Mouse (Mus musculus): ENCODE measurements at regions not wholly inside any gene's neighbourhood (a gene's known extent, or its start where the extent isn't known, plus 50 kb on each side); places are given as distances from the start of the nearest gene placed in this dataset.

DNA sequence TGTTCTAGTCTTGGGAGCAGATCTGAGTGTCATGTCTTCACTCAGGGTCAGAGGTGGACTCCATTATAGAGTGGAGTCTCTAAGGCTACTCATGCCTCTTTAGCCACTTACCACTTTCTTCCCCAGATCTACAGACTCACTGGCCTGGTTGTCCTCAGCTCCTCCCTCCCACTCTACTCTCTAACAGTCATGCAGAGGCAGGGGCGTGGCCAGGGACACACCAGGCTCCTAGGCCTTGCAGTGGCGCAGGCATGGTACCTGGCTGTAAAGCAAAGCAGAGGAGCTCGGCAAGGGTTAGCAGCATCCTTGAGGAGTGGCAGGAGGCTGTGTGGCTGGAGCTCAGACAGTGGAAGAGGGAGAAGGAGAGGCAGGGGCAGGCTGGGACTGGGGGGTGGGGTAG is 132.4 kb downstream of the Matn1 start:
- ATAC-seq (replicated peaks; ENCODE audit: insufficient number of reproducible peaks, low FRiP score, low TSS enrichment, poor library complexity, severe bottlenecking): no peak

DNA sequence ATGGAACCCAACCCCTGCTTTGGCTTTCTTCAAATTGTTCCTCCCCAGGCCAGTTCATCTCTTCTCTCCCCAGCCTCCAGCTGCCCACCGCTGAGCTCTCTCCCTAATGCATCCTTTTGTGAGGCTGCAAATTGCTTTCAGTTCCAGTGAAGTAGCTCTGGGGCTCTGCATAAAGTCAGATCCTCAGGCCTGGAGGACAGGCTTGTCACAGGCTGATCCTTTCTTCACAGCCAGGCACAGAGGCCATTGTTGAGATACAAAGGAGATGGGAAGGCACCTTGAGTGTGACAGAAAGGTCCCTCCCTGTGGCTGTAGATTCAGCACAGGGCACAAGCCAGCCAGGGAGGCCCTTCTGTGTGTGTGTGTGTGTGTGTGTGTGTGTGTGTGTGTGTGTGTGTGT is 135.9 kb downstream of the Matn1 start:
- no peak for ATAC-seq (replicated peaks; ENCODE audit: insufficient number of reproducible peaks, low FRiP score, low TSS enrichment, poor library complexity, severe bottlenecking)

DNA sequence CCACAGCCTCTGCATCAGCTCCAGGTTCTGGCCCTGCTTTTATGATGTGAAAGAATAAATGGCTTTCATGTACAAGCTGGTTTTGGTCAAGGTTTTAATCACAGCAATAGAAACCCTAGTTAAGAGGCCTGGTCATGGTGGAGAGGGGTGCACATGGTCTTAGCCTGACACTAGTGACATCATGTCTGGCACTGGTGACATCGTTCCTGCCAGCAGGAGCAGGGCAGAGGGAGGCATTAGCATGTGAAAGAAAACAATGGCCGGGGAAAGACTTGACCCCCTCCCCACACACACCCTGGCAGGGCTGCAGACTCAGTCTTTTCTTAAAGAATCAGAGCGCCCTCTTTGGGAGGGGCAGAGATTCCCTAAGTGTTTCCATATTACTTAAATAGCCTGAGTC is 139.2 kb downstream of the Matn1 start:
- no peak for ATAC-seq (replicated peaks; ENCODE audit: insufficient number of reproducible peaks, low FRiP score, low TSS enrichment, poor library complexity, severe bottlenecking)

DNA sequence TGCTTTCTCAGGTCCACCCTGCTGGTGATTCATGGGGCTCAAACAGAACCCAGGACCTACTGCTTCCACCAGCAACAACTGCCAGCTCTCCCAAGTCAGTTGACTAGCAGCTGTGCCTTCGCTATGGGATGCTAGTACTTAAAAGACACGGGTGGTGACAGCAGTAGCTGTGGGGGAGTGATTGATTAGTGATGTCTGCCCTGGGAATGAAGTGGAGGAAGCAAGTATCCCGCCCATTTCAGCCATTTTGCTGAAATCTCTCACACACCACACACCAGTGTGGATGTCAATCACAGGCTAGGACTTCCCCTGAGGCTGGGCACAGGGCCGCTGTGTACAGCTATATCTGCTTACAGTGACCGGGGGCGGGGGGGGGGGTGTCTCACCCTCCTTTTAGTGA is 153.2 kb downstream of the Matn1 start:
- ATAC-seq (replicated peaks; ENCODE audit: insufficient number of reproducible peaks, low FRiP score, low TSS enrichment, poor library complexity, severe bottlenecking): no peak

DNA sequence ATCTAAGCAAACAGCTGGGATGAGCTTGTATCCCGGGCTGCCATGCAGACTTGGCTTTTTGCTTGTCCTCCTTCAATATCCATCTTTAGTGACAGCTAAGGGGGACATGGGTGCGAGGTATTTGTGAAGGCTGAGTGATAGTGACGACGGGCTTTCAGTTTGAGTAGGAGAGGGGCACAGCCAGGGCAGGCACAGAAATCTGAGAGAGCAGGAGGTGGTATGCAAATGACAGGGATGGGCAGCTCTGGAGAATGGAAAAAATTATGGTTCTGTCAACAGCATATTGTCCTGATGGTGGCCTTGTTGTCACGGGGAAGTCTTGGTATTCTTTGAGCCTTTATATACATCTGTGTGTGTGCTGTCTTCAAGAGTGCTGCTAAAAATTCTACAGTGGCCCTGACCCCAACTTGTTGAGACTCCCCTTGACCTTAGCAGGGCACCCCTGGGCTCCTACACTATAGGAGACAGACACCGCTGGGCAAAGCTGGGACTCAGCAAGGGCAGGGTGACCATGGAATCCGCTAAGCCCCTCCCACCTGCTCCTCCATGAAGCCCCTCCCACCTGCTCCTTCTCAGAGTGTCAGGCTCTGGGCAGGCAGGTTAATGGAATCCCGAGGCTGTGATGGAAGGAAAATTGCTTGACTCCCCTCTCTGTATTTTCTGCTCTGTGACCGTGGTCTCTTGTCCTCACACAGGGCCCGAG is 156.1 kb downstream of the Matn1 start:
- no peak for ATAC-seq (replicated peaks; ENCODE audit: insufficient number of reproducible peaks, low FRiP score, low TSS enrichment, poor library complexity, severe bottlenecking)

DNA sequence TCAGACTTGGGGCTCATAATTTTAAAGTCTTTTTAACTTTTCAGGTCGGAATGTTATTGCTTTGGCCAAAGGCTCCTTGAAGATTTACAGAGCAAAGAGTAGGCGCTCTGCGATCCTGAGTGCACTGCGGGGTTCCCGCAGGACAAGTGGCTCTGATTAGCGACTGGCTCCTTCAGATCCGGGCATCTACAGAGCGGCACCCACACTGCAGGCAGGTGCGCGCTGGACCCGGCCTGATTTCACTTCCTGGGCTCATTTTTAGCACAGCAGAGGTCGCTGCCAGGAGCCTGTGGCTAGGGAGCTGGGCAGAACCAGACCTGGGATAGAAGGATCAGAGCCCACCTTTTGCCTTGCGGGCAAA is 156.6 kb downstream of the Matn1 start:
- no peak for ATAC-seq (replicated peaks; ENCODE audit: insufficient number of reproducible peaks, low FRiP score, low TSS enrichment, poor library complexity, severe bottlenecking)

DNA sequence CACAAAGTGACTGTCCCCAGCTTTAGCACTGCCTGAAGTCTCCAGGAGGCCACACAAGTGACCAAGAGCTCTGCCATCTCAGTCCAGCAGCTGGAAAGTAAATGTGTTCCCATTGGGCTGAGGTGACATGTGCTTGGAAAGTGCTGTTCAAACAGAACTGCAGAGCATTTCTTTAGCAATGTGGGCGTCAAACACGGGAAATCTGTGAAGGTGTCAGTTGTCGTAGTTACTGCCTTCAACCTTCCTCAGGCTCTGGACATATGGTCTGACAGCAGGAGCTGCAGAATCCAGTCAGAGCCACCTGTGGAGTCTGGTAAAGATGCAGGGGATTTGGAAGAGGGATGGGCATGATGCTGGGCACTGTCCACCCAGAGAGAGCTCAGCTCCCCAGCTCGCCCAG is 158.0 kb downstream of the Matn1 start:
- no peak for ATAC-seq (replicated peaks; ENCODE audit: insufficient number of reproducible peaks, low FRiP score, low TSS enrichment, poor library complexity, severe bottlenecking)

DNA sequence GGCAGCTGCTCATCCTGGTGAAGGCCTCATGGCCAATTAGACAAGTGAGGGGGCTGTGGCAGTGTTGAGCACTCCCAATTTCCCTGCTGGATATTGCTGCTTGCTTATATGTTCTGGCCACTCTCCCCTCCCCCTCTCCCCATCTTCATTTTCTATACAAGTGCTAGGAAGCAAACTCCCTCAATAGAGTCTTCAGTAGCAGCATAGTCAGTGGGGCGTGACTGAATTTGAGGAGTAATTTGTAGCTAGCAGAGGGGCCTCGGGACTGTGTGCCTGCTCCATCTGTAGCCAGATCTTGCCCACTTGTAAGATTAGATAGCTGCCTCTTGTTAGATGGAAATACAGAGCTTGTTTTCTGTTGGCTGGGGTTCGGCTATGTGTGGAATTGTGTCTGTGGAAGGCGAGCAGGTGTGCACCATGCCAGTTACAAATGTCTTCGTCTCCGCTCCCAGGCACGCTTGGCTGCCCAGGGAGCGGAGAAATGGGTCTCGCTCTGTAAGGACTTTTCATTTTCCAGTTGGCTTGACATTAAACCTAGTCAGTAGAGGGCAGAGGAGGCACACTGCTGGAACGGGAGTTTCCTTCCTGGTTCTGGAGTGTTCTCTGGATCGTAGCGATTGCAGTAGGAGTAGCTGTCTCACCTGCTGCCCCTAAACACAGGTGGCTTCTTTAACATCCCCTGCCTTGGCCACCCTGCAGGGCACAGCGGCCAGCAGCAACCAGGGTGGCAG is 163.1 kb downstream of the Matn1 start:
- no peak for ATAC-seq (replicated peaks; ENCODE audit: insufficient number of reproducible peaks, low FRiP score, low TSS enrichment, poor library complexity, severe bottlenecking)

DNA sequence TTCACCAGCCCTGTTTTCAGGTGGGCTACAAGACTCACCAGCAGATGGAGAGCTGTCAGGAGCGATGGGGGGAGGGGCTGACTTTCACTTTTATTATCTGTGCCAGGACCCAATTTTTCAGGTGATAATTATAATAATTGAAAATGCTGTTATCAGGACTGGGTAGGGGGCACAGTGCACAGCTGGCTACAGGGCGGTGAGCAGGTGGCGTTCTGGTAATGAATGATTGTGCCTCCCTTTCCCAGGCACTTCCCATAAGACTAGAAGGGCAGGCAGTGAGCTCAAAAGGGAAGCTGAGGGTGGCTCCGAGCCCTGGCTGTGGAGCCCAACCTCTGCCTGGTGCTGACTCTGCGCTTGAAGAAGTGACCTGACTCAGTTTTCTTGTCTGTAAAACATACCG is 168.4 kb downstream of the Matn1 start:
- no peak for ATAC-seq (replicated peaks; ENCODE audit: insufficient number of reproducible peaks, low FRiP score, low TSS enrichment, poor library complexity, severe bottlenecking)

DNA sequence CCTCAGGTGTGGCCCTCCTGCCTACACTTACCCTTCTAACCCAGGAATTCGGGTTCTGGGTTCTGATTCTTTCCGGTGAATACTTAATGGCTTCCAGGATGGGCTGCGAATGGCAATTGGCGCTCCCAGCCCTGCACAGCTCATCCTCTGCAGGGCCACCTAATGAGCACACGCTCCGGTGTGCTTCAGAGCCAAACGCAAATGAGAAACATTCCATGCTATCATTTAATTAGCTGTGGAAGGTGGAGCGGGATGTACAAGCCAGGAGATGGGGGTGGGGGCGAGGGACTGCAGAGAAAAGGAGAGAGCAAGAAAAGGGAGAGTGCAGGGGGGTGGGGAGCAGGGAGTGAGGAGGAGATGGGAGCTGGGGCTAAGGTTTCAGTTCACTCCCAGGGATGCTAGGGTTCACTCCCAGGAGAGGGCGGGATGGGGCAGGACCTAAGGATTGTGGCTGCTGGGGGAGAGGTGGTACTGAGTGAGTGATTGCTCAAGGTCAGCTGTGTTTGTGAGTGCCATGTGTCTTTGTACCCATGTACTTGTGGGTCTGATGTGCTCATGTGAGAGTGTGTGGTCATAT is 169.6 kb downstream of the Matn1 start:
- no peak for ATAC-seq (replicated peaks; ENCODE audit: insufficient number of reproducible peaks, low FRiP score, low TSS enrichment, poor library complexity, severe bottlenecking)

DNA sequence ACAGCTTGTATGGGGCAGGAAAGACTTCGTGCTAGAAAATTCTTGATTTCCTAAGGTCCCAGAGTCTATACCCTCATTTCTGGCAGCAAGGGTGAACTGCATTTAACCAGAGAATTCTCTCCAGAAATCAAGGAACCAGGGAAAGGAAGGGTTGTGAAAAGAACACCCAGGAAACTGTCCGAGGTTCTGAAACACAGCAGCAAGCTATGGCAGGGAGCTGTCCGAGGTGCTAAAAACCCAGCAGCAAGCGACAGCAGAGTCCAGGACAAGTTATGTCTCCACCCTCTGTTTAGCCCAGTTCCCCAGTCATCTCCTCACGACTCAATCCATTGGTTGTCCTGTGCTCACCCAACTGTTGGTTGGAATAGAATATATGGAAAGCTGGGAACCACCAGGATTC is 171.1 kb downstream of the Matn1 start:
- ATAC-seq (replicated peaks; ENCODE audit: insufficient number of reproducible peaks, low FRiP score, low TSS enrichment, poor library complexity, severe bottlenecking): no peak

DNA sequence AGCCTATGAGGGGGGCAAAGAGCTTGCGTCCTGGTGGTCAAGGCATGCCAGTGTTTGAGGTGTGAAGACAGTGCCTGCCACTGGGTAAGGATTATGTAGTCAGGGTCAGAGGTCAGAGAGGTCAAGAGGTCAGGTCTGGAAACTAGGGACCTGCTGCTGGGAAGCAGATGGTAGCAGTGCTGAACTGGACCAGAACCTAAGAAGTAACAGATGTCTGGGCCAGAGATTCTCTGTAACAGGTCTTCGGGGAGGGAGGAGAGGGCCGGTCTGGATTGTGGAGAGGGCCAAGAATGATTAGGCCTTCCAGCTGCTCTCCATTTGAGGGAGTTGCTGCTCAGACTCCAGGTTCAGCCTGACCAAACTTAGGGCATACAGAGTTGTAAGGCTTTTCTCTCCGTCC is 174.4 kb downstream of the Matn1 start:
- ATAC-seq (replicated peaks; ENCODE audit: insufficient number of reproducible peaks, low FRiP score, low TSS enrichment, poor library complexity, severe bottlenecking): no peak

DNA sequence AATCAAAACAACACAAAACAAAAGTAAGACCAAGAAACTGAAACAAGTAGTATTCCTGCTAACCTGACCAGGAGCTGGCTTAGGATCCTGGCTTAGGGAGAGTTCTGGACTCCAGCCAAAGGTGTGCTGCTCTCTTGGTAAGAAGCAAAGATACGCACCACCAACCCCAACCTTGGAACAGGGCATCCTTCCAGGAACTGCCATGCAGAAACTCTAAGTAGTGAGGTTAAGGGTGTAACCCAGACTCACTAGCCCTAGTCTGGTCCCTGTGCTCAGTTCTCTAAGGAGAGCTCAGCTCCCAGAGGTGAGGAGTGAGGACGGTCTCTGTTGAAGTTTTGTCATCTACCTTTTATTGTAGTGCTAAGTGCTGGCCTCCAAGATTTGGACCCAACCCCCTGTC is 175.4 kb downstream of the Matn1 start:
- no peak for ATAC-seq (replicated peaks; ENCODE audit: insufficient number of reproducible peaks, low FRiP score, low TSS enrichment, poor library complexity, severe bottlenecking)

DNA sequence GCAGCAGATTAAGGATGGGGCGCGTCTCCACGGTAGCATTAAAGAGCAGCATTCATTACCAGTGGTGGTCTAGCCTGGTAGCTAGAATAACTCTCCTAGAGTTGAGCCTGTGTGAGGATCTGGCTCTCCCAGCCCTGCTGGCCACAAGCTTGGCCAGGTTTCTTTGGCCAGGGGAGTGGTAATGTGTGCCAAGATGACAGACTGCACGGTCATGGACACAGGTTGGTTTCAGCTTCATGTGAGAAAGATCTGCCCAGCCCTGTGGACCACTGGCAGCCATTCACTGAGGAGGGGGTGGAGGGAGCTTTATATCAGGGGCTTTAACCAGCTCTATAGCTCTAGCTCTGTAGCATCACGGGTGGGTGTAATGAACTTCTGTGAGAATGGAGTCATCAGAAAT is 176.5 kb downstream of the Matn1 start:
- no peak for ATAC-seq (replicated peaks; ENCODE audit: insufficient number of reproducible peaks, low FRiP score, low TSS enrichment, poor library complexity, severe bottlenecking)

DNA sequence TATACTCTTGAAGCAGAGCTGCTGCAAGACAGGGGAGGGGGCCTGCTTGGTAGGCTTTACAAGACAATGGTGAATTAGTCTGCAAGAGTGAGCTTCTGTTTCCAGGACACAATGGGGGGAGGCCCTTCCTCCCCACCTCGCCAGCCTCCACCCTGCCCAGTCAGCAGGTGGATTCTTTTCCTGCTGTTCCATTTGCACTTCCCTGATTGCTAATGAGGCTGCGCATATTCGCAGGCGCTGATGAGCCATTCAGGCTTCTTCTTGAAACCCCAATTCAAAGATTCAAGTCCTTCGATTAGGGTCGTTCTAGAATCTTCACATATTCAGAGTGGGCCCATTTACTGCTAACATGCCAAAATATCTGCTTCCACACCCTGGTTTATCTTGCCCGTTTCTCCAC is 181.8 kb downstream of the Matn1 start:
- no peak for ATAC-seq (replicated peaks; ENCODE audit: insufficient number of reproducible peaks, low FRiP score, low TSS enrichment, poor library complexity, severe bottlenecking)

DNA sequence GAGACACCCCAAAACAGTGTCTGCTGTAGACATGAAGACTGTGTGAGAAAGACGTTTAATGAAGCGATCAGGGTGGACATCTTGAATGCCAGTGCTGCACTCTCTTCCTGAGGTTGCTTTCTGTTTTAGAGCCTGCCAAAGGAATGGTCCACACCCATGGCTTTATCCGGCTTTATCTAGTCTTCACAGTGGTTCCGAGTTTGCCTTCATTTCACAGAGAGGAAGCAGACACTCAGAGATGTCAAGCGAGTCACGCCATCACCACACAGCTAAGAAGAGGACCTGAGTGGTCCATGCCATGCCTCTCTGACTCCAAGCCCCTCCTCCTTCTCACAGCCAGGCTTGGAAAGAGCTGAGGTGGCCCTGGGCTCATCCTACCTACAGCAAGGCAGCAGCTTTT is 182.7 kb downstream of the Matn1 start:
- ATAC-seq (replicated peaks; ENCODE audit: insufficient number of reproducible peaks, low FRiP score, low TSS enrichment, poor library complexity, severe bottlenecking): no peak

DNA sequence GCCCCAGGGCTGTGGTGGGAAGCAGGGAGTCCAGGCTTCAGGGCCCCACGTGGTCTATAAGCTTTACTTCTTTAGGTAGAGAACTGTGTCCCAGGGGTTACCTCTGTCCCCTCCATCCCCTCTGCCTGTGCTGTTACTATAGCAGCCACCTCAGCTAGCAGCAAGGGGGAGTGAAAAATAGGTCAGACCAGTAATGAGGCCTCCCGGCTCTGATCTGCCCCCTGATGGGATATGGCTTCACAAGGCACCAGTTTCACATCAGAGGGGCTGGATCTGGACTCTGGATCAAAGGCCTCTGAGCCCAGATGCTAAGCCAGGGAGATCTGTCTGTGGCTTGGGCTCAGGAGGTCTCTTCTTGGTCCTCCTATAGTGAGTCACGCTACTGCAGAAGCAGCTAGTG is 184.5 kb downstream of the Matn1 start:
- ATAC-seq (replicated peaks; ENCODE audit: insufficient number of reproducible peaks, low FRiP score, low TSS enrichment, poor library complexity, severe bottlenecking): no peak

DNA sequence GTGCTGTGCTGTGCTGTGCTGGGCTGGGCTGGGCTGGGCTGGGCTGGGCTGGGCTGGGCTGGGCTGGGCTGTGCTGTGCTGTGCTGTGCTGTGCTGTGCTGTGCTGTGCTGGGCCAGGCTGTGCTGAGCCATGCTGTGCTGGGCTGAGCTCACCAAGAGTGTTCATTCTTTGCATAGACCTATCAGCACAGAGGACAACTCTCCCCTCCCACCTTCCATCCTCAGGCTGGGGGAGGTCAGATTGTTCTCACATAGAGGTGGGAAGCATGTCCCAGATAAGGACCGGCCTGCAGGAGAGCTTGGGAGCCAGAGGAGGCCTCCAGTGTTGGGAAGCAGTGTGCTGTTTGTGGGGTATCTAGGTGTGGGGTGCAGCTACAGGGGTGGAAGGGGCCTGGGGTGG is 188.0 kb downstream of the Matn1 start:
- ATAC-seq (replicated peaks; ENCODE audit: insufficient number of reproducible peaks, low FRiP score, low TSS enrichment, poor library complexity, severe bottlenecking): no peak

DNA sequence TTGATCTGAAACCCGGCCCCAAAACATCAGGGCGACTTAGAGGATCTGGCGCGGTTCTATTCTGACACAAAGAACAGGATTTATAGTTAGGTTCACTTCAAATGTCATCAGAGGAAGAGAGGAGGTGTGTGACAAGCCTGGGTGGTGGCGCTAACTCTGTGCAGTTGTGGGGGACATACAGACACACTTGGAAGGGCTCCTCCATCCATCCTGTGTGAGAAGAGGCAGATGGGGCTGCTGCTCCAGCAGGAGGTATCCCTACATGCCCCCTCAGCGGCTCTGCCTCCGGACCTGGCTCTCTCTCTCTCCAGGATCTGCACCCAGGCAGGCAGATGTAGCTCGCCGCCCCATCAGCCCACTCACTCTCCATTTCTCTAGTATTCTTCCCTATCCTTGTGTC is 188.6 kb downstream of the Matn1 start:
- ATAC-seq (replicated peaks; ENCODE audit: insufficient number of reproducible peaks, low FRiP score, low TSS enrichment, poor library complexity, severe bottlenecking): no peak

DNA sequence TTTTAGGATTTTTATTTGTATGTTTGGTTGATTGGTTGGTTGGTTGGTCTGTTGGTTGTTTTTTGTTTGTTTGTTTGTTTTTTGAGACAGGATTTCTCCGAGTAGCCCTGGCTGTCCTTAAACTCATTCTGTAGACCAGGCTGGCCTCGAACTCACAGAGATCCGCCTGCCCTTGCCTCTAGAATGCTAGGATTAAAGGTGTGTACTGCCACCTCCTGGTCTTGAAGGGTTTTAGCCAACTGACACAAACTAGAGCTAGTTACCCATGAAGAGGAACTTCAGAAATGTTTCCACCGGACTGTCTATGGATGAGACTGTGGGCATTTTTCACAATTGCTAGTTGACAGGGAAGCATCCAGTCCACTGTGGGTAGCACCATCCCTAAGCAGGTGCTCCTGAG is 191.7 kb downstream of the Matn1 start:
- ATAC-seq (replicated peaks; ENCODE audit: insufficient number of reproducible peaks, low FRiP score, low TSS enrichment, poor library complexity, severe bottlenecking): no peak
